Mouse (Mus musculus): ENCODE results near the gene Rab5if. TPM values are rescaled to one million over a fixed set of nuclear protein-coding genes. Genes with fewer than 3 reads are reported as not detected.
"Not testable (repeated sequence)": the region's sequence is repeated elsewhere in the genome, so short reads cannot be mapped to it uniquely, and the experiment has no call there.

Rab5if gene
- polyA plus RNA-seq, 1 experiment from 2014 or later, result 174 TPM

- no peak overlapping the region for H3K27ac ChIP-seq (replicated peaks)
- H3K36me3 ChIP-seq (replicated peaks), result no peaks in the 10 kb centered on the region
- H3K9me3 ChIP-seq, result no peaks in the 10 kb centered on the region
- no peak for DNase-seq (ENCODE audit: low spot score)
- no peak overlapping the region for H3K4me3 ChIP-seq
- 74% methylated on average over 4 of the region's 4 CpGs for WGBS
- no peaks in the 10 kb centered on the region for H3K4me1 ChIP-seq
- H3K27me3 ChIP-seq (replicated peaks; ENCODE audit: low read depth, poor library complexity, severe bottlenecking), result no peaks in the 10 kb centered on the region
Observed at GRCm38 (mm10) chr2:156899184-156899583, 36.3 kb downstream of the Rab5if start.

DNA sequence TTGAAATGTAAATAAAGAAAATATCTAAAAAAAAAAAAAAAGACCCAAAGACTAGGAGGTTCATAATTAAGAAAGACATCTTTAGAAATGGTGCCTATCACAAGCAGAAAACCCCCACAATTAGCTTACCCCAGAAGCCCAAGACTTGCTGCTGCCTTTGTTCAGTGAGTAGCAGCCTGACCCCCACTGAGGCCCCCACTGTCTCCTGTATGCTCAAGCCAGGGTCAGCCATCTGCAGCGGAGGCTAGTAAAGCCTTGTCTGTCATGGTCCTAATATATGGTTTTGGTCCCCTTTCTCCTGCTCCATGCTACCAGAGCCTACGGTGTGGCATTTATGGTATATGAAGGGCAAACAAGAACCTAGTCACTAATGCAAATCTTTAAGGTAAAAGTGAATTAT lies 38.4 kb downstream of the Rab5if start:
- Histone ChIP-seq H3K4me3 (no peak overlapping the region), H3K27me3 (replicated peaks; ENCODE audit: low read depth, poor library complexity, severe bottlenecking) (no peaks in the 10 kb centered on the region), H3K9me3 (no peaks in the 10 kb centered on the region), H3K36me3 (replicated peaks) (no peaks in the 10 kb centered on the region), H3K4me1 (0 out of 2 replicates have a peak, but pooled peaks cover 10% of the 10 kb centered on the region), H3K27ac (replicated peaks) (no peak overlapping the region)
- WGBS, result 76% methylated on average over 2 of the region's 2 CpGs
- DNase-seq (ENCODE audit: low spot score), result no peak

- Histone ChIP-seq H3K27ac (replicated peaks) (no peak overlapping the region), H3K36me3 (replicated peaks) (no peaks in the 10 kb centered on the region), H3K9me3 (no peaks in the 10 kb centered on the region), H3K4me3 (no peak overlapping the region), H3K27me3 (replicated peaks; ENCODE audit: low read depth, poor library complexity, severe bottlenecking) (no peaks in the 10 kb centered on the region), H3K4me1 (0 out of 2 replicates have a peak, but pooled peaks cover 10% of the 10 kb centered on the region)
- 79% methylated on average over 6 of the region's 6 CpGs for WGBS
- no peak for DNase-seq (ENCODE audit: low spot score)
Observed at GRCm38 (mm10) chr2:156901883-156902282, 39.0 kb downstream of the Rab5if start.

- WGBS, result 82% methylated on average over 4 of the region's 4 CpGs
- not testable (repeated sequence) for DNase-seq (ENCODE audit: low spot score); H3K36me3 ChIP-seq (replicated peaks); H3K9me3 ChIP-seq; H3K27ac ChIP-seq (replicated peaks); H3K27me3 ChIP-seq (replicated peaks; ENCODE audit: low read depth, poor library complexity, severe bottlenecking); H3K4me3 ChIP-seq
- H3K4me1 ChIP-seq, result 0 out of 2 replicates have a peak, but pooled peaks cover 10% of the 10 kb centered on the region
Observed at GRCm38 (mm10) chr2:156902411-156902810, 39.5 kb downstream of the Rab5if start.

DNA sequence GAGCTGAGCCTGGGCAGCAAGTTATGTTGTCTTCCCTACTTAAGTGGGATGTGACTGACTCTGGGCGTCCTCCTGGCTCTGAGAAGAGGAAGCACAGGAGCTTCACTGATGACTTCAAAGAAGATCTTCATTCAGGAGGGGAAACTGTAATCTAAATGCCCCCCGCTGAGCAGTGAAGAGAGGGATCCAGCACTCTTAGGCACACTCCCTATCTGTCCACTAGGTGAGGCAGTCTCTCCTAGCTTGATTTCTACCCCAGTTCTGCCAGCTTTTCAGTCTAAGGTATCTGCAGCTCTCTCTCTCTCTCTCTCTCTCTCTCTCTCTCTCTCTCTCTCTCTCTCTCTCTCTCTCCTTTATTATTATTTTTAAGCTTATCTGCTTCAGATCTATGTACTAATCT lies 40.4 kb downstream of the Rab5if start:
- no peaks in the 10 kb centered on the region for H3K27me3 ChIP-seq (replicated peaks; ENCODE audit: low read depth, poor library complexity, severe bottlenecking)
- no peak for DNase-seq (ENCODE audit: low spot score)
- H3K36me3 ChIP-seq (replicated peaks), result no peaks in the 10 kb centered on the region
- 33% methylated on average over 2 of the region's 2 CpGs for WGBS
- H3K27ac ChIP-seq (replicated peaks), result no peak overlapping the region
- H3K4me3 ChIP-seq, result no peak overlapping the region
- H3K4me1 ChIP-seq, result 0 out of 2 replicates have a peak, but pooled peaks cover 10% of the 10 kb centered on the region
- no peaks in the 10 kb centered on the region for H3K9me3 ChIP-seq

- Histone ChIP-seq H3K4me1 (0 out of 2 replicates have a peak, but pooled peaks cover 10% of the 10 kb centered on the region), H3K36me3 (replicated peaks) (no peaks in the 10 kb centered on the region)
Observed at GRCm38 (mm10) chr2:156904976-156905717, 42.2 kb downstream of the Rab5if start.

GRCm38 (mm10) chr2:156905931-156906330 lies 43.0 kb downstream of the Rab5if start:
- not testable (repeated sequence) for H3K27ac ChIP-seq (replicated peaks); DNase-seq (ENCODE audit: low spot score); H3K36me3 ChIP-seq (replicated peaks); H3K4me3 ChIP-seq; H3K27me3 ChIP-seq (replicated peaks; ENCODE audit: low read depth, poor library complexity, severe bottlenecking); H3K9me3 ChIP-seq
- WGBS, result 44% methylated on average over 4 of the region's 4 CpGs
- 0 out of 2 replicates have a peak, but pooled peaks cover 10% of the 10 kb centered on the region for H3K4me1 ChIP-seq

More at GRCm38 (mm10) chr2:156904976-156905717, 42.2 kb downstream of the Rab5if start:
- peak; percentile 62 for DNase-seq (ENCODE audit: low spot score)
- no peak overlapping the region for H3K4me3 ChIP-seq
- H3K27me3 ChIP-seq (replicated peaks; ENCODE audit: low read depth, poor library complexity, severe bottlenecking), result no peaks in the 10 kb centered on the region
- no peak overlapping the region for H3K27ac ChIP-seq (replicated peaks)
- no peaks in the 10 kb centered on the region for H3K9me3 ChIP-seq
- 27% methylated on average over 6 of the region's 6 CpGs for WGBS

DNA sequence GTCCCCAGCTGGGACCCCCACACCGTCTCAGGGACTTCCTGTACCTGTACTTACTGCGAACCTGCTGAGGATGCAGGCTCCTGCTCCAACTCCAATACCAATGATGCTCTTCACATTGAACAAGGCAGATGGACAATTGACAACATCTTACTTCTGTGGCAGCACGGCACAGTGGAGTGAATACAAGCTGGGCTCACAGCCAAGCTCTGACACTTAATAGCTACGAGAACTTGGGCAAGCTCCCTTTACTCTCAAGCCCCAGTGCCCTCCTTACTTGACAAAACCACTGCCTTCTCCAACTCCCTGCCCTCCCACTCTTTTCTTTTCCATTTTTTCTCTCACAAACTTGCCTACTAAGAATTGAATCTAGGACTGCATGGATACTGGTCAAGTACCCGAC lies 50.3 kb downstream of the Rab5if start:
- no peaks in the 10 kb centered on the region for H3K36me3 ChIP-seq (replicated peaks)
- no peaks in the 10 kb centered on the region for H3K4me1 ChIP-seq
- H3K4me3 ChIP-seq, result no peak overlapping the region
- WGBS, result 82% methylated on average over 5 of the region's 5 CpGs
- H3K27ac ChIP-seq (replicated peaks), result no peak overlapping the region
- DNase-seq (ENCODE audit: low spot score), result no peak
- no peaks in the 10 kb centered on the region for H3K9me3 ChIP-seq
- no peaks in the 10 kb centered on the region for H3K27me3 ChIP-seq (replicated peaks; ENCODE audit: low read depth, poor library complexity, severe bottlenecking)

GRCm38 (mm10) chr2:156915559-156915958 lies 52.6 kb downstream of the Rab5if start:
- no peak for DNase-seq (ENCODE audit: low spot score)
- H3K27ac ChIP-seq (replicated peaks), result no peak overlapping the region
- 87% methylated on average over 3 of the region's 3 CpGs for WGBS
- no peaks in the 10 kb centered on the region for H3K27me3 ChIP-seq (replicated peaks; ENCODE audit: low read depth, poor library complexity, severe bottlenecking)
- H3K4me3 ChIP-seq, result no peak overlapping the region
- no peaks in the 10 kb centered on the region for H3K4me1 ChIP-seq
- no peaks in the 10 kb centered on the region for H3K36me3 ChIP-seq (replicated peaks)
- no peaks in the 10 kb centered on the region for H3K9me3 ChIP-seq

- Histone ChIP-seq H3K4me1 (no peaks in the 10 kb centered on the region), H3K9me3 (no peaks in the 10 kb centered on the region), H3K4me3 (no peak overlapping the region), H3K27ac (replicated peaks) (no peak overlapping the region), H3K36me3 (replicated peaks) (no peaks in the 10 kb centered on the region), H3K27me3 (replicated peaks; ENCODE audit: low read depth, poor library complexity, severe bottlenecking) (no peaks in the 10 kb centered on the region)
- DNase-seq (ENCODE audit: low spot score), result no peak
- WGBS, result 88% methylated on average over 3 of the region's 3 CpGs
Observed at GRCm38 (mm10) chr2:156916419-156917125, 53.6 kb downstream of the Rab5if start.

DNA sequence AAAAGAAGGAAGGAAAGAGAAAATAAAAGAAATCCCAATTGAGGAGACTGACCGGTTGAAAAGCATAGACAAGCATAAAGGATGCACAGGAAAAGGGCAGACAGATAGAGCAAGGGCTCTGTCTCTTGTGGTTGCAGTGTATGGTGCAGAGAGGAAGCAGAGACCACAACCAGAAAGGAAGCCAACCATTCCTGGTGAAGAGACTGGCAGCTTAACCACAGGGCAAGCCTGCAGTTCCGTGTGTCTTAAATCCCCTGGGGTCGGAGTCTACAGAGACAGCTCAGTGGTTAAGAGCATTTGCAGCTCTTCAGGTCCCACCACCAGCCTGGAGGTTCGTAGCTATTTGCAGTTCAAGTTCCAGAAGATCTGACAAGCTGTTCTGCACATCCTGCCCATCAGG lies 55.6 kb downstream of the Rab5if start:
- H3K4me3 ChIP-seq, result no peak overlapping the region
- 71% methylated on average over 4 of the region's 4 CpGs for WGBS
- no peaks in the 10 kb centered on the region for H3K9me3 ChIP-seq
- no peaks in the 10 kb centered on the region for H3K36me3 ChIP-seq (replicated peaks)
- DNase-seq (ENCODE audit: low spot score), result no peak
- H3K27ac ChIP-seq (replicated peaks), result no peak overlapping the region
- H3K27me3 ChIP-seq (replicated peaks; ENCODE audit: low read depth, poor library complexity, severe bottlenecking), result no peaks in the 10 kb centered on the region
- H3K4me1 ChIP-seq, result no peaks in the 10 kb centered on the region

DNA sequence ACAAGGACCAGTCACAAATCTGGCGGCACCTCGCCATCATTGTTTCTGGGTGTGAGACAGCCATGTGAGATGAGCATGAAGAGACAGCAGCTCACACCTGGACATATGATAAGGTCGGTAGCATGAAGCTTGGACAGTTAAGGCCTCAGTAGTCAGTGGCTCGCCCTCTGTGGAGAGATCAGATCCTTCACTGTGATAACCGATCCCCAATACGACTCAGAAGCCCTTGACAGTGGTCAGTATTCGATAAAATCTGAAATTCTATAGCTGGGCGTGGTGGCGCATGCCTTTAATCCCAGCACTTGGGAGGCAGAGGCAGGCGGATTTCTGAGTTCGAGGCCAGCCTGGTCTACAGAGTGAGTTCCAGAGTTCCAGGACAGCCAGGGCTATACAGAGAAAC lies 56.3 kb downstream of the Rab5if start:
- not testable (repeated sequence) for H3K36me3 ChIP-seq (replicated peaks); H3K27ac ChIP-seq (replicated peaks); H3K4me3 ChIP-seq; H3K4me1 ChIP-seq; H3K27me3 ChIP-seq (replicated peaks; ENCODE audit: low read depth, poor library complexity, severe bottlenecking); H3K9me3 ChIP-seq; DNase-seq (ENCODE audit: low spot score)
- 90% methylated on average over 11 of the region's 11 CpGs for WGBS

DNA sequence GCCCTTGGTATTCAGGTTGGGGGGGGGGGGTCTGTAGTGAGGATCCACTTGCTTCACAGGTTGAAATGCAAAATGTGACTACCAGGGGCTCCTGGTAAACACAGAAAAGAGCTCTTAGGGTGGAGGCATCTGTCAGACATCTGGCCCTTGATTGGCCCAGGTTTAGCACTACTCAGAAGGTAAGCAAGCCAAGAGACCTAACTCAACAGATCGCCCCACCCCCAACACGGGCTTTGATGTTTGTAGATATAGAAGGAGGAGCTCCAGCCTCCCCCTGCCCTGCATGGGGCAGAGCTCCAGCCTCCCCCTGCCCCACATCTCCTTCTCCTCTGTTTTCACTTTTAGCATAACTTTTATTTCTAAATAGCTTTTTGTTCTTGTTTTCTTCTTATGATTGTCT lies 56.9 kb downstream of the Rab5if start:
- DNase-seq (ENCODE audit: low spot score), result no peak
- Histone ChIP-seq H3K4me3 (no peak overlapping the region), H3K27ac (replicated peaks) (no peak overlapping the region), H3K9me3 (no peaks in the 10 kb centered on the region), H3K27me3 (replicated peaks; ENCODE audit: low read depth, poor library complexity, severe bottlenecking) (no peaks in the 10 kb centered on the region), H3K36me3 (replicated peaks) (no peaks in the 10 kb centered on the region), H3K4me1 (no peaks in the 10 kb centered on the region)
- 76% methylated on average over 2 of the region's 2 CpGs for WGBS

Data from embryonic facial prominence, embryonic 10.5 days (tissue).